Mouse (Mus musculus): Measurements from ENCODE around the gene Epb41l3.

- TF ChIP-seq CTCF (IDR thresholded peaks at IDR 0.05; ENCODE audit: borderline replicate concordance, control insufficient read depth, extremely low read depth, insufficient read depth, low read length, poor library complexity) (no peak), POLR2A (IDR thresholded peaks at IDR 0.05; ENCODE audit: control insufficient read depth, extremely low read depth, insufficient read depth, low read length, poor library complexity) (no peak)
Measured at GRCm38 (mm10) chr17:69076238-69076625, 749 bp downstream of the Epb41l3 start.
